Mouse (Mus musculus): ENCODE measurements around the gene Zfp710.

DNA sequence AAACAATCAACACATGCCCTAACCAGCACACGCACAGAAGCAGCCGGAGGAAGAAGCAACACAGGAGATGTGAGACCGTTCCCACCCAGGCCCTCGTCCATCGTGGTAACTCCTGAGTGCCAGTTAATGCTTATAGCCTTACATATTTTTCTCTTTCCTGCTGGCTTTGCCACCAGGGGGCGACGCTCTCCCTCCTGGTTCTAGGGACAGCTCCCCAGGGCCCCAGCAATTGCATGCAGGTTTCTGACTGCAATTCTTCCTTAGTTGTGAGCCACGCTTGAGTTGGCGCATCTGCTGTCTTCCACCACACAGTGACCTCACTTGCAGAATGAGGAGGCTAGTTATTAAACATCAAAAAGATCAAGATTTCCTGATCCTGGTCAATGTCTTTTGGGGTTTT is 107.9 kb downstream of the Zfp710 start:
- no peak for TF ChIP-seq GATA1 (IDR thresholded peaks at IDR 0.05; ENCODE audit: low read length)
- no peak for TF ChIP-seq TAL1 (IDR thresholded peaks at IDR 0.05; ENCODE audit: low read length)
